13 mouse cellular contexts compared by ENCODE assay signal in genomic region chr13:70281051-70281847, GRCm38 (mm10).
DNase-seq lines count a peak whose midpoint lies in the region; ATAC-seq and TF ChIP-seq lines count a peak whose summit lies in the region.
"Had no signal": no experiment of that assay in that cellular context is flagged by ENCODE, and none has a peak within 500 bp of the region (broad histone marks: within the 10 kb centered on the region; RNA-seq: fewer than 3 reads in every experiment).

No protein-coding gene starts in this region.

- WGBS in embryonic facial prominence, embryonic 14.5 days: 69% methylated on average over 7 of the region's 7 CpGs
- 85% methylated on average over 7 of the region's 7 CpGs for WGBS in embryonic facial prominence, embryonic 10.5 days
- 81% methylated on average over 7 of the region's 7 CpGs for WGBS in midbrain, postnatal 0 days
- WGBS in midbrain, embryonic 11.5 days: 82% methylated on average over 7 of the region's 7 CpGs
- WGBS in stomach, embryonic 16.5 days: 55% methylated on average over 7 of the region's 7 CpGs

- no peak overlapping the region for H3K4me2 ChIP-seq in embryonic facial prominence, embryonic 14.5 days (ENCODE audit: low read depth, low read length)
- H3K4me2 ChIP-seq in midbrain, postnatal 0 days (ENCODE audit: low read depth, low read length, poor library complexity, severe bottlenecking): no peak overlapping the region
- H3K4me2 ChIP-seq in midbrain, embryonic 11.5 days: no peak overlapping the region
- no peak overlapping the region for H3K4me2 ChIP-seq in stomach, embryonic 16.5 days (ENCODE audit: low read depth, low read length)

- H3K9me3 ChIP-seq in embryonic facial prominence, embryonic 14.5 days (ENCODE audit: control insufficient read depth, low read length): no peaks in the 10 kb centered on the region
- H3K9me3 ChIP-seq in embryonic facial prominence, embryonic 10.5 days: no peaks in the 10 kb centered on the region
- H3K9me3 ChIP-seq in midbrain, postnatal 0 days (ENCODE audit: low read length): no peaks in the 10 kb centered on the region
- no peaks in the 10 kb centered on the region for H3K9me3 ChIP-seq in midbrain, embryonic 11.5 days (ENCODE audit: control insufficient read depth, low read length)
- H3K9me3 ChIP-seq in stomach, embryonic 16.5 days (replicated peaks; ENCODE audit: control insufficient read depth, low read length): no peaks in the 10 kb centered on the region

- ATAC-seq in embryonic facial prominence, embryonic 14.5 days (ENCODE audit: low read depth): no peak
- no peak for ATAC-seq in midbrain, postnatal 0 days (ENCODE audit: low FRiP score)
- ATAC-seq in midbrain, embryonic 11.5 days (ENCODE audit: low FRiP score): no peak
- ATAC-seq in stomach, embryonic 16.5 days (ENCODE audit: insufficient read depth, low FRiP score): peak; percentile 71

- peak; percentile 30 for DNase-seq in embryonic facial prominence, embryonic 14.5 days (ENCODE audit: low spot score)
- DNase-seq in embryonic facial prominence, embryonic 10.5 days (ENCODE audit: low spot score): no peak
- DNase-seq in midbrain, postnatal 0 days (ENCODE audit: low spot score): peak; percentile 39
- DNase-seq in midbrain, embryonic 11.5 days (ENCODE audit: low spot score, missing footprints): no peak
- peak; percentile 87 to 88 for DNase-seq in kidney, postnatal 25 days
- DNase-seq in c-Kit-positive CD71-positive TER-119-positive erythroid progenitor cells, embryonic 14.5 days (ENCODE audit: low spot score): no peak
- DNase-seq in urinary bladder, postnatal 4 days (ENCODE audit: low spot score in 2 of 2): no peak
- DNase-seq: cerebellum, adult 9-11 months; right cerebral cortex, adult 18-20 months; thymus, adult 2 months had no signal

- peaks cover 5% of the 10 kb centered on the region; the same call in 1 of the 2 replicates for H3K4me1 ChIP-seq in embryonic facial prominence, embryonic 14.5 days (ENCODE audit: control insufficient read depth, insufficient read depth, low read length)
- peaks cover 6% of the 10 kb centered on the region; the same call in 1 of the 2 replicates for H3K4me1 ChIP-seq in embryonic facial prominence, embryonic 10.5 days
- no peaks in the 10 kb centered on the region for H3K4me1 ChIP-seq in midbrain, postnatal 0 days (ENCODE audit: insufficient read depth, low read length)
- H3K4me1 ChIP-seq in midbrain, embryonic 11.5 days (ENCODE audit: control insufficient read depth, insufficient read depth, low read length): no peaks in the 10 kb centered on the region; the same call in 1 of the 2 replicates
- peaks cover 7% of the 10 kb centered on the region; the same call in 1 of the 2 replicates for H3K4me1 ChIP-seq in stomach, embryonic 16.5 days (ENCODE audit: control insufficient read depth, insufficient read depth, low read length)

- no peak overlapping the region for H3K4me3 ChIP-seq in embryonic facial prominence, embryonic 14.5 days (ENCODE audit: low read depth, low read length)
- H3K4me3 ChIP-seq in embryonic facial prominence, embryonic 10.5 days: no peak overlapping the region
- H3K4me3 ChIP-seq in midbrain, postnatal 0 days (ENCODE audit: low read depth, low read length): no peak overlapping the region
- no peak overlapping the region for H3K4me3 ChIP-seq in midbrain, embryonic 11.5 days (ENCODE audit: low read depth, low read length)
- no peak overlapping the region for H3K4me3 ChIP-seq in stomach, embryonic 16.5 days (replicated peaks; ENCODE audit: low read length)
- H3K4me3 ChIP-seq: layer of hippocampus, adult 2 months had no signal

- H3K27me3 ChIP-seq in embryonic facial prominence, embryonic 14.5 days (replicated peaks; ENCODE audit: control insufficient read depth, insufficient read depth, low read length): no peaks in the 10 kb centered on the region
- H3K27me3 ChIP-seq in embryonic facial prominence, embryonic 10.5 days (replicated peaks; ENCODE audit: low read depth, poor library complexity, severe bottlenecking): no peaks in the 10 kb centered on the region
- no peaks in the 10 kb centered on the region for H3K27me3 ChIP-seq in midbrain, postnatal 0 days (ENCODE audit: insufficient read depth, low read length)
- no peaks in the 10 kb centered on the region for H3K27me3 ChIP-seq in midbrain, embryonic 11.5 days (ENCODE audit: control insufficient read depth, insufficient read depth, low read length)
- no peaks in the 10 kb centered on the region for H3K27me3 ChIP-seq in stomach, embryonic 16.5 days (ENCODE audit: control insufficient read depth, insufficient read depth, low read length)

- no peak overlapping the region for H3K27ac ChIP-seq in embryonic facial prominence, embryonic 14.5 days (replicated peaks; ENCODE audit: low read depth, low read length)
- no peak overlapping the region for H3K27ac ChIP-seq in embryonic facial prominence, embryonic 10.5 days (replicated peaks)
- H3K27ac ChIP-seq in midbrain, postnatal 0 days (ENCODE audit: low read depth, low read length): no peak overlapping the region
- H3K27ac ChIP-seq in midbrain, embryonic 11.5 days (ENCODE audit: low read depth, low read length): no peak overlapping the region
- no peak overlapping the region for H3K27ac ChIP-seq in stomach, embryonic 16.5 days (ENCODE audit: low read length)
- H3K27ac ChIP-seq: layer of hippocampus, adult 2 months; macrophage had no signal

- no peaks in the 10 kb centered on the region for H3K36me3 ChIP-seq in embryonic facial prominence, embryonic 14.5 days (ENCODE audit: control insufficient read depth, insufficient read depth, low read length)
- H3K36me3 ChIP-seq in embryonic facial prominence, embryonic 10.5 days (replicated peaks): no peaks in the 10 kb centered on the region
- no peaks in the 10 kb centered on the region for H3K36me3 ChIP-seq in midbrain, postnatal 0 days (ENCODE audit: insufficient read depth, low read length)
- no peaks in the 10 kb centered on the region for H3K36me3 ChIP-seq in midbrain, embryonic 11.5 days (ENCODE audit: control insufficient read depth, insufficient read depth, low read length)
- H3K36me3 ChIP-seq in stomach, embryonic 16.5 days (ENCODE audit: control insufficient read depth, insufficient read depth, low read length): no peaks in the 10 kb centered on the region

- TF ChIP-seq CTCF in midbrain, postnatal 0 days (IDR thresholded peaks at IDR 0.05): no peak

- no peak overlapping the region for H3K9ac ChIP-seq in embryonic facial prominence, embryonic 14.5 days (ENCODE audit: low read depth, low read length)
- no peak overlapping the region for H3K9ac ChIP-seq in midbrain, postnatal 0 days (replicated peaks; ENCODE audit: low read length, poor library complexity, severe bottlenecking)
- H3K9ac ChIP-seq in midbrain, embryonic 11.5 days (ENCODE audit: low read length): no peak overlapping the region
- no peak overlapping the region for H3K9ac ChIP-seq in stomach, embryonic 16.5 days (ENCODE audit: low read length)

Comparison
In these comparisons a context has a peak if more than half of its experiments do, and no peak if none do; other contexts are left out.
1. DNase-seq: peak in embryonic facial prominence, embryonic 14.5 days (single experiment), midbrain, postnatal 0 days (single experiment) and kidney, postnatal 25 days (2 of 2); none in embryonic facial prominence, embryonic 10.5 days (single experiment), midbrain, embryonic 11.5 days (single experiment), c-Kit-positive CD71-positive TER-119-positive erythroid progenitor cells, embryonic 14.5 days (single experiment) and urinary bladder, postnatal 4 days (0 of 2).